Mouse (Mus musculus) CD4-positive, CD25-positive, alpha-beta regulatory T cell, adult 4 months (primary cell): ENCODE data around the gene Fnip2. TPM values are rescaled to one million over a fixed set of nuclear protein-coding genes. Genes with fewer than 3 reads are reported as not detected.
"Not testable (repeated sequence)": the region's sequence is repeated elsewhere in the genome, so short reads cannot be mapped to it uniquely, and the experiment has no call there.

Source experiments
- ATAC-seq: one replicate; pipeline ENCODE4 v1.8.0; 2017
- polyA plus RNA-seq, 2 experiments: library from polyadenylated mRNA; unstranded; fragments of 100-300 nt; shearing (Covaris generic); gene quantifications; one replicate each; pipeline ENCODE4 v1.2.1; 2017

Fnip2 gene
- polyA plus RNA-seq: under 1 TPM; 0.51 to 0.58 TPM

DNA sequence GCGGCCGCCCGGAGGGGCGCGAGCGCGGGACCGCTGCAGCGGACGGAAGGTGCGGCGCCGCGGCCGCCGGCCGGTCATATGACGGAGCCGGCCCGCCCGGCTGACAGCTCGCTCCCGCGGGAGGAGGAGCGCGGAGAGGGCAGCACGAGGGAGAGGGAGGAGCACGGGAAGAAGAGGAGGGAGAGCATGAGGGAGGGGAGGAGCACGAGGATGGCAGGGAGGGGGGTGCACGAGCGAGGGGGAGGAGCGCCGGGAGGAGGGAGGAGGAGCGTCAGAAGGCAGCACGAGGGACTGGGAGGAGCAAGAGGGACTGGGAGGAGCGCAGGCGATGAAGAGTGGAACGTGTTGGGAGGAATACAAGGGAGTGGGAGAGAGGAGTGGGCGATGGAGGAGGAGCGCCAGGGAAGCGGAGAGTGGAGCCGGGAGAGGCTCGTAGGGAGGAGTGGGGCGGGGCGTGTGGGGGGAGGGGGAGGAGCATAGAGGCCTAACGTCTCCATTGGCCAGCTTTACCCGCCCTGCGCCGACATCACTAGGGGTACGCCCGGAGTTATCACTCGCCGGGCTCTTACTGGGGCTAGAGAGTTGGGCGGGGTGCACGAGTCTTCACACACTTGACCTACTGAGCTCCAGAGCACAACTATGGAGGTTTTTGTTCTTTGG is at the start of gene Fnip2:
Gene Fnip2, minus strand, starts transcription at position 94 of the 660 bp plus-strand sequence.
- ATAC-seq: peak; percentile 80

DNA sequence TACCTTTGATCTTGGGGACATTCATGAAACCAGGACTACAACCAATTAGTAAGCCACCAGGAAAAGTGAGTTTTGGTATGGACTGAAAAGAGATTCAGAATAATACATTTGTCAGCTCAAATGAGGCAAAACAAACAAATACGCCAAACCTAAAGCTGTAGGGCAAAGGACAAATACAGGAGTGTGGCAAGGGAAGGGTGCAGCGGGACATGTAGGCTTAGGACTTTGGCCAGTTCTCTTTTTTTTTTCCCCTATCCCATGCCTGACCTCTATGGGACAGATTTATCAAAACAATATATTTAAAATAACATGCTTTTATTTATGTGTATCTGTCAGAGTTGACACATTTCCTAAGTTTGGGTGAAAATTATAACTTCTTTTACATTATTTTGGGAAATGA is 42.3 kb upstream of the Fnip2 start:
- no peak for ATAC-seq

DNA sequence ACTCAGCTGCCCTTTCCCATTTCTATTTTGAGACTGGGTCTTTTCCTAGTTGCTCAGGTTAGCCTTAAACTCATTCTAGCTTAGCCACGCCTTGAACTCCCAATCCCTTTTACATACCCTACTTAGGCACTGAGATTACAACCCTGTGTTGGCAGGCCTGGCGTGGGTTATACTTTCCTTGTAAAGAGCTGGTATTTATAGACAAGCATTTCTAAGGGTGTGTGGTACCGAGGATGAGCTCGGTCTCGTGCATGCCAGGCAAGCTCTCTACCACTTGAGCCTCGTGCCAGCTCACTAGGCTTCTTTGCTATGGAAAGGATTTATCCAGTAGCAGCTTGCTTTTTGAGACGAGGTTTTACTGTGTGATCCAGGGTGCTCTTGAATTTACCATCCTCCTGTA is 27.9 kb upstream of the Fnip2 start:
- ATAC-seq: no peak

DNA sequence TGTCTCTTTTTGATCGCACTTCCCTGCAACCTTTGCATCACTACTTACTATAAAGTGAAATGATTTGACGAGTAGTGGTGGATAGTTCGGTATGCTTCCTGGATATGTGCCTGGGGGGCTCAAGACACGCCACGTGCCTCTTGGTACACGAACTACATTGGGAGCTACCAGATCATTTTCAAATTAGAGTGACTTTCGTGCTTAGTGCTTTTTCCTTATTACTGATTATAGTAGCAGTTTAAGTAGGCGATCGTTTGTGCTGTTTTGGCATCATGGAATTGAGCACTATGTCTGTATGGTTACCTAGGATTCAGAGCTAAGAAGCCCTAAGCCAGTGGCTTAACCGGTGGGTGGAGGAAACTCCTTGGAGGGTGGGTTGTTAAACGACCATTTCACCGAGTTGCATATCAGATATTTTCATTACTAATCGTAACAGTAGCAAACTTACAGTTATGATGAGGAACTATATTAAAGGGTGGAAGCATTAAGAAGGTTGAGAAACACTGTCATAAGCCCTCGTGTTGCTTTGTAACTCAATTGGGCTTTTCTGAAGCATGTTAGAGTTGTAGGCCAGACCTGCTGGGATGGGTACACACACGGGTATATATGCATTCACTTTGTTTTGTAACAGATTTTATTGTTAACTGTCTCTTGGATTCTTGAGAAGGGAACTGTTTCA is 24.3 kb upstream of the Fnip2 start:
- no peak for ATAC-seq

DNA sequence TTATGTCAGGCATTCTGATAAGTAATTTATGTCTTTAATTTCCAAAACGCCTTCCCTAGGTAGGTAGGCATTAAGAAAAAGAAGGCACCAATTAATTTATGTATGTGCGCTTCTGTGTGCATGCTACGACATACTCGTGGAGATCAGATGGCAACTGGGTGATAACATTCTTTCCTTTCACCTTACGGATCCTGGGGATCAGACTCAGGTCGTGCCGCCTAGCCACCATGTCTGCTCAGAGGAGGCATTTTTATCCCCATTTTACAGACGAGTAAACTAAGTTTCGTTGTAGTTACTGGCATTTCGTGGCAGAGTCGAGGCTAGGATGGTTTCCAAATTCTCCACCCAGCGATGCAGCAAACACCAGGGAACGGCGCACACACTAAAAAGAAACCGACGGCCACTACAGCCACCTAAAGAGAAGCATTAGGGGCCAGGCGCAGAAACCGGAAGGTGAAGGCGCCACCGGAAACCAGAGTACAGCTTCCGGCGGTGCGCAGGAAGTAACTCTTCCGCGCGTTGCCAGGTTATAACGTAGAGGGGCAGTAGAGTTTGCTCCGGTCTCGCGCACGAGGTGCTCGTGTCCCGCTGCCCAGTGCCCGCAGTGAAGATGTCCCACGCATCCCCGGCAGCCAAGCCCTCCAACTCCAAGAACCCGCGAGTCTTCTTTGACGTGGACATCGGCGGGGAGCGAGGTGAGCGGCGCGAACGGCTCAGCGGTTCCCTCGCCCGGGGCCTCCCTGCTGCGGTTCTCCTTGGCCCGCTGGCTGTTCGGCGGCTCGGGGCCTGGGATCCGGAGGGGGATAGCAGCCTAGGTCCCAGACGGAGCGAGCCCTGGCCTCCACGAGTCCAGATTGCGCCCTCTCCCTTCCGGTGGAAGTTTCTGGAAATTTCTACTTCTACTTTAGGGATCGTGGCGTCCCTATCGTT is 23.5 kb upstream of the Fnip2 start, which contains the start of gene Ppid:
Gene Ppid, plus strand, starts transcription at position 480 of the 930 bp plus-strand sequence.
- peak; percentile 91 for ATAC-seq

DNA sequence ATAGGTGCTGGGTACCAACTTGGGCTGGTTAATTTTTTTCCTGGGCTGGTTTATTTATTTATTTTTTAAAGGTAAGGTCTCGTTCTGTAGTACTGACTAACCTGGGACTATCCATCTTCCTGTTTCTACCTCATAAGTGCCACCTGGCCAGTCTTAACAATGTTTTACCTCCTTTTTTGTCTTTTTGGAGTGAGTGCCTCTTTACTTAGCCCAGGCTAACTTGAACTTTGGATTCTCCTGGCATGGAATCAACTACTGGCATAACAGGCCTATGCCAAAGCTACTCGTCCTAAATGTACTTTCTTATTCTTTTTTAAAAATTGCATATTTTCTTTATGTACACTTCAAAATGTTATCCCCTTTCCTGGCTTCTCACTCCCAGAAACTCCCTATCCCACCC is 22.1 kb upstream of the Fnip2 start:
- ATAC-seq: no peak

DNA sequence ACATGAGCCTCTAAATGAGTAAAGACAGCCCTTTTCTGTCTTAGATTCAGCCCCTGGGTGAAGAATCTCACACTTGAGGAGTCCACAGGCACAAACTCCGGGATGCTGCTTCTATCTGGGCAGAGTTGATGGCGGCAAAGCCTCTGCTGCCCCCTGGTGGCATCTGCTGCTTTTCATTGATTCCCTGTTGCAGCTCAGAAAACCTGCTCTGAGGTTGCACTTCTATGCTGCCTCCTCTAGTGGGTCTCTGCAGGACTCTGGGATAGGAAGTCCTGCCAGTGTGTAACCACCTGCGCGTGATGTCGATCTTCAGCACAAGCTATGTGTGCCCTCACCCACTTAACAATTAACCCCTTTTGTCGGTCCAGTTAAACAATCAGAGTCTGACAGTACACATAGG is 19.2 kb upstream of the Fnip2 start:
- peak; percentile 76 for ATAC-seq

DNA sequence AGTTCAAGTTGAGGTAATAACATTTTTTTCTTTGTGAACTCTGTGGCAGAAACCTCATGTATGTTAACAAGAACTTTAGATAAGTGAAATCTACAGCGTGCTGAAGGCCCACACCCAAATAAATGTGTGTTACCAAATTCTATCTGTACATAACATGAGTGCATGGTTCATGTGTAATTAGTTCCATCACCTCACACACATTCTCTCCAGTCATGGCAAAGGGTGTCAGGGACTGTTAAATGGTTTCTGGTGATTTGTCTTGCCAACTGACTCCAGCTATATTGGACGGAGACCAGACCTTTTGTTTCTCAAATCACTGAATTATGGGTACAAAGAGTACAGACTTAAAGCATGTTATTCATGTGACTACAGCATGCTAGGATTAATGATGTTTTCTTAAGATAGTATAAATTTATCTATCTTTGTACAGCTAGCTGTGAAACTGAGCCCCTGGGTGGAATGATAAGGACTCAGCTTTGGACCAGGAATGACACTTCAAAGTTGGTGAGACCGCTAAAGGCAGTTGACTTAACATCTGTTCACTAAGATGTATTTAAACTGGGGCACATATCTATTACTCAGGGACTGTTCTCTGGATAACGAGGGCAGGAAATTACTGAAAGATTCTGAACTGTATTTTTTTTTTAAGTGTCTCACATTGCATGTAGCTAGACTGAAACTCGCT is 12.4 kb upstream of the Fnip2 start:
- no peak for ATAC-seq

DNA sequence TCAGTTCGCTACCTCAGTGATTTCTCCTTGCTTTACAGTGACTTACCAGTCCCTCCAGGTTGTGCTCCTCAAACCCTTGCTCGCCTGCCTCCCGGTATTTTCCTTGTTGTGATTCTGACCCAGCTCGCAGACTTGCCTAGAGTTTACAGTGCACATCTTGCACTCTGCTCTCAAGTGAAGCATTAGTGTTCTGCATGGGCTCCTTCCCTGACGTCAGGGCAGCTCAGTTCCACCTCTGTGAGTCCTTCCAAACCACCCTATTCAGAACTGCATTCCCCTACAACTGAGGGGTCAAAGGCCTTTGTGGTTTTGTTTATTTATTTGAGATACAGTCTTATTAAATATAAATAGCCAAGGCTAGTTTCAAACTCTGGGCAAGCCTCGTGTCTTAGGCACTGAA is 10.6 kb upstream of the Fnip2 start:
- ATAC-seq: no peak

DNA sequence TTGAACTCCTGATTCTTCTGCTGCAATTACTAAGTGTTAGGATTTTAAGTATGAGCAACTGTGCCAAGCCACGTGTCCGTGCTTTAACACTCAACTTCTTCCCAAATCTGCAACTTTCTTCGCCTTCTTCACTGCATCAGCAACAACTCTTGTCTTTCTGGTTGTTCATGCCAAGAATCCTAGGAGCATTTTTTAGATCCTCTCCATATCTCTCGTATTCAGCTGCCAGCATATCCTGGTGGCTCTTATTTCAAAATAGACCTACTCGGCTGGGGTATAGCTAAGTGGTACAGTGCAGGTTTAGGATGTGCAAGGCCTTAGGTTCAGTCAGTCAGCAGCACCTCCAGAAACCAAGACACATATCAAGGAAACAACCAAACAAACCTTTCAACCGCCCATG is 10.0 kb upstream of the Fnip2 start:
- ATAC-seq: no peak

DNA sequence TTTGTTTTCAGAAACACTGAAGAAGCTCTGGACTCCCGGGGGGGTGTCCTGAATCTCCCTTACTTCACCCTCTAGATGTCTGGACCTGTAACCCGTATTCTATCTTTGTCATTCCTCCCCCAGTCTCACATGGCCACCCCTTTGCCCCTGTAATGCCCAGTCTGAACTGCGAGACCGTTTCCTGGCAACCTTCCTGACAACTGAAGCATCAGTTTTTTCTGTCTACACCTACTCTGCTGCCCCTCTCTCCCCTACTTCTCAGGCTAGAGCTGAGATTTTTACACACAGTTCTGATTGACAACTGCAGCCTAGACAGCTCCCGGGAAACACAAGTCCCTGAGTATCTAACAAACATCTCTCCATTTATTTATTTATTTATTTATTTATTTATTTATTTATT is 9.3 kb upstream of the Fnip2 start:
- no peak for ATAC-seq

DNA sequence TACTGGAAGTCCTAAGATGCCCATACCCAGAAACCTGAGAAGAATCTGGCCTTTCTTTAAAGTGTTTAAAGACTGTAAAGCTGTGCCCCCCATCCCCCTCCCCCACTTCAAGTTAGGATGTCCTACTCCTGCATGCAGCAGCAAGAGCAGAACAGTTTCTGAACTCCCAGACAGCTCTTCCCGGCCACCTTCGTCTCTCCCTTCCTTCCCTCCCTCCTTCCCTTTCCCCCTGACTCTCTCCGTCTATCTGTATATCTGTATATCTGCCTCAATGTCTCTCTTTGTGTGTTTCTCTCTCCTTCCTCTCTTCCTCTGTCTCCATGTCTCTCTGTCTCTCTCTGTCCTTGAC is 8.8 kb upstream of the Fnip2 start:
- no peak for ATAC-seq

DNA sequence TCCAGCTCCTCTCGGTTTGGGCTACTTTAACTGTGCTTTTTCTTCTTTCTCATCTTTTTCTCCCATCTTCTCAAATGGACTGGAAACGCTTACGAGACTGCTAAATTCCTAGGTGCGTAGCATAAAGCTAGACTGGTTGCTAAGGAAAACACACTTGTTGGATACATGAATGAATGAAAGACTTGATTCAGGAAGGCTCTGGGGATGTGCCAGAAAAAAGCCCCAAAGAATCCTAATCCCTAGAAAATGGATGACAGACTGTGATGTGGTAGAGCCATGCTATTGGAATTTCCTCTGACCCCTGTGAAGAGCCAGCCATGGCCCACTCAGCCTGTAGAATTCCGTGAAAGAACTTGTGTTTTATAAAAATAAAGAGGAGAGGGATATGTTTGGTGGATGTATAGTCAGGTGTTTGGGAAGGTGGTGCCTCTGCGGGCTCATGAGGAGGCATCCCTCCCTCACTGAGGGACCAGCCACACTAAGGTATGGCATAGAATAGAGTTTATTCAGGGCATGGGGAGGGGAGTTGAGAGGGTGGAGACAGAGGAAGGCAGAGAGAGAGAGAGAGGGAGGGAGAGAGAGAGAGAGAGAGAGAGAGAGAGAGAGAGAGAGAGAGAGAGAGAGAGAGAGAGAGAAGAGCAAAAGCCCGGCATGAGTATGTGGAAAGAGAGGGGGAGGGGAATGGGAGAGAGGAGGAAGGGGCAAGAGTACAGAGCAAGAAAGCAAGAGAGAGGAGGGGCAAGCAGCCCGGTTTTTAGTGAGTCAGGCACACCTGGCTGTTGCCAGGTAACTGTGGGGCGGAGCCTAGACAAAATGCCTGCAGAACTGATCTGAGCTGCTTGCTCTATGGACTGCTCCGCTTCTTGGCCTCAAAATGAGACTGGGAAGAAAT is 8.2 kb upstream of the Fnip2 start:
- no peak for ATAC-seq

DNA sequence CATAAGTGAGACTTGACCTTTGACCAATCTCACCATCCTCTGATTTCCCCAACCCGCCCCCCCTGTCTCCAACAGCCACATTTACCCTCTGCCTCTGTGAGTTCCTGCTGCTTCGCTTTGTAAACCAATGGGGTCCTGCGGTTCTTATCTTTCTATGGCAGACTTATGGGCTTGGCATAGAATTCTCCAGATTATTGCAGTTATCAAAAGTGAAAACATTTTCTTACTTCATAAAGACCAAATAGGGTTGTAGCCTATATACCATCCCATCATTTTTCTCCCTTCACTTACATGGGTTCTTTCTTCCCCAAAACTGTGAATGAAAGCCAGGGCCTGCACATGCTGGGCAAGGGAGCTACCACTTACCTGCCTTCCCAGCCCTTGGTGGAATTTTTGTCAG is 6.7 kb upstream of the Fnip2 start:
- ATAC-seq: no peak

DNA sequence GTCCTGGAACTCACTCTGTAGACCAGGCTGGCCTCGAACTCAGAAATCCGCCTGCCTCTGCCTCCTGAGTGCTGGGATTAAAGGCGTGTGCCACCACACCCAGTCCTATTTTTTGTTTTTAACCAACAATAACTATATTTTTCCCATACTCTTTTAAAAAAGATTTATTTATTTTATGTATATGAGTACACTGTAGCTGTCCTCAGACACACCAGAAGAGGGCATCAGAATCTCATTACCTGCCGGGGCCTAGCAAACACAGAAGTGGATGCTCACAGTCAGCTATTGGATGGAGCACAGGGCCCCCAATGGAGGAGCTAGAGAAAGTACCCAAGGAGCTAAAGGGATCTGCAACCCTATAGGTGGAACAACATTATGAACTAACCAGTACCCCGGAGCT is 5.8 kb upstream of the Fnip2 start:
- not testable (repeated sequence) for ATAC-seq

DNA sequence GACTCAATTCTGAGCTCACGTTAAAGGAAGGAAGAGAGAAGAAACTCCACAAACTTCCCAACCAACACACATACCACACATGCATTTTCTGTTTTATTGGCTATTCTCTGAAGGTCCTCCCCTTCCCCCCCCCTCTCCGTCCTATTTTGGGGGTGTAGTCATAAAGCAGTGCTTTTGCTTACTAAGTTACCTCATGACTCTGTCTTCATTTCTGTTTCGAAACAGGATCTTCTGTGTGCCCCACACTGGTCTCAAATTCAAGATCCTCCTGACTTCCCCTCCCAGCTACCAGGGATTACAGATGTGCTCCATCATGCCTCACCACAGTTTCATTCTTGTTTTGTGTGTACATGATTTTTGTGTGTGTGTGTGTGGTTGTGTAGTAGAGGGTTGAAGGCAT is 4.8 kb upstream of the Fnip2 start:
- ATAC-seq: no peak

DNA sequence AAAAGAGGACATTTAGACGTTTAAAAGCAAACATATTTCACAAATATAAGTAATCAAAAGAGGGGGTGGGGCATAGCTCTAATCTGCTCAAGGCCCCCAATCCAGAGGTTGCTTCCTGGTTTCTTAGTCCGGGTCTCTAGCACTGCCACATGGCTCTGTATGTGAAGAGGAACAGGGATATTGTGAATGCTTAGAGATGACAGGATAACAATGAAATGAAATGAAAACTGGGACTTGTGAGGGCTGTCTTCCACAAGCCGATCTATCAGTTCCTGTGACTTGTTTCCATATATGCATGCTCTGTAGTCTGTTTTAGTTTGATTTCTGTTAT is 1.7 kb upstream of the Fnip2 start:
- ATAC-seq: no peak

DNA sequence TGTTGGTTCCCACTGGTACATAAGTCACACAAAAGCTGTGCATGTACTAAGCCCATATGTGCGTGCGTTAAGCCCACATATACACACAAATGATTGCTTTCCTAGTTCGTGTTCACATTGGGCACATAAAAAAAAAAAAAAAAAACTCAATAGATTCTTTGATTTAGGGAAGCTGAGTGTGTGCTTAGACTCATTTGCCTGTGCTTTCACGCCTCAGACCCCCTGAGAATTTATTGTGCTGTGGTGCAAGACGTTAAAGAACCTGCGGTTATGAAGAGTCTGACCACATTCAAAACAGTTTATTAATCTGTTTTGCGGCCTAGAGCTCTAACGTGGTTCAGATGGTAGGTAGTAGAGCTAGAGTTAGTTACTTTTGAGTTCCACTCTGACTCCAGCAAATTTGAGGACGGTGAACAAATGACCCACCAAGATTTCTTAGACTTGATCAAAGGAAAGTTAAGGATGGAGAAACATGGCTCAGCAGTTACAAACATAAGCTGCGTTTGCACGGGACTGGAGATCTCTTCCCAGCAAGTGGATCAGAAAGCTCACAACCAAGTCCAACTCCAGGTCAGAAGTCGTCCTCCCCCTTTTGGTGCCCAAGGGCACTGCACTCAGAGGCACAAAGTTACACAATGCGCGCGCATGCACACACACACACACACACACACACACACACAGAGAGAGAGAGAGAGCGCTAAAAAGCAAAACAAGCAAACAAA is 1.2 kb upstream of the Fnip2 start:
- ATAC-seq: no peak

DNA sequence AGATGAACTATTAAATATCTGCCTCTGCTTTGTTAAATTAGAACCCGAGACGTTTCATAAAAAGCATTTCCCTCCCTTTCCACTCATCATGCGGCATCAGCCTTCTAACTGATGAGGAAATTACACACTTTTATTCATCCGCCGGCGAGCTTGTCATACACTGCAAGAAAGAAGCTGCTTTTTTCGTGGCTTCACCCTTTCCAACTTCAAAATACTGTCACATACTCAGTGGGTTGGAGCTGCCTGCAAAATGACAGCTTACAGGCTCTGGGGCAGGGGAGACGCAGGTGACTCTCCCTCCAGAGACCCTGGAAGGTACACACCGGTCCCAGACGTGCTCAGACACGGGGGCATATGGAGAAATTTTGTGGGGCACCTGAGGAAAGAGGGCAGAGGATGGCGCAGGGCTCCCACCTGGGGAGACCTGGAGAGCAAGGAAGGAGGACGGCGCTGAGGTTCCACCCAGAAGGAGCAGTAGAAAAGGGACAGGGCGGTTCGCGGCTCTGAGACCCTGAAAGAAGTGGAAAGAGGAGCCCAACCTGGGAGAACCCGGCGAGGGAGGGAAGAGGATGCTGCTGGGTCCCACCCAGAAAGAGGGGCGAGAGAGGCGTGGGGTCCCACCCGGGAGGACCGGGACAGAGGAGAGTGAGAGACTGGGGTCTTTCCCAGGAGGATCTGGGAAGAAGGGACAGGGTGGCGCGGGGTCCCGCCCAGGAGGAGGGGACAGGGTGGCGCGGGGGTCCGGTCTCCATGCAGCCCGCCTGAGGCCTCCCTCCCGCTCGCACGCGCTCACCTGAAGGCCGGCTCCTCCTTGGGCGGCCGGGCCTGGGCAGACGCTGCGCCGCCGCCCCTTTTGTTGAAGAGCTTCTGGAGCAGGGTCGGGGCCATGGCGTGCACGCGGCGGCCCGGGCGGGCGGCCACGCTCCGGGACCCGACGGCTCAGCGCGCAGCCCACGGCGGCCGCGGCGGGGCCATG is 592 bp downstream of the Fnip2 start:
- peak; percentile 5 for ATAC-seq
